Comparison of ENCODE assay signal across 31 mouse cellular contexts in the genomic region with DNA sequence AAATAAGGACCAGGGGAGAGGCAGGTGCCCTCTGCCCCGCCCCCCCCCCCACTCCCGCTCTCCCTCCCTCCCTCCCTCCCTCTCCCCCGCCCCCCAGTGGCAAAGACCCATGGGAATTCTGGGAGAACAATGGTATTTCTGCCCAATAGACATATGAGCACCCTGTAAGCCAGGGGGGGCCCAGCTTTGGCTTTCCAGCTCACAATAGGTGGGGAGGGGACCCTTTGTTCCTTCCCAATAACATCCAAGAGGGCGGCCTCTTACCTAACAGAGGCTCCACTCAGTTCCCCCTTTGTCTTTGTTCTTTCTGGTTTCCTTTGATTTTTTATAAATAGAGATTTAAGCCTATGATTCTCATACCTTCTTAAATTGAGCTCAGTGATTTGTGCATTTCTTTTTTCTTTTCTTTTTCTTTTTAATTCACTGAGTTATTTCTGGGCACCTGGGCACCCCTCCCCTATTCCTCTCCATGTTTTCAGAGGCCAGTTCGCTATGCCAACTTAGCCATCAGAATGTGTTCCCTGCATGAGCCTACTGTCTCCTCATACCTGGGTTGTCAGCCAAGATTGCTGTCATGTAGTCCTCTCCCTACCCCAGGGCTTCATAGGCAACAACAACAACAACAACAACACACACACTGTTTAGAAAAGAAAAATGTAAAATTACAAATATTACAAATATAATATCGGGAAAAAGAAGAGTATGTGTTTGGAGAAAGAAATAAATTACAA.
DNase-seq lines count a peak whose midpoint lies in the region; ATAC-seq lines count a peak whose summit lies in the region.
"Had no signal": no experiment of that assay in that cellular context is flagged by ENCODE, and none has a peak within 500 bp of the region (broad histone marks: within the 10 kb centered on the region; RNA-seq: fewer than 3 reads in every experiment).

No protein-coding gene starts in this region.

- peak; percentile 75 for ATAC-seq in forebrain, embryonic 11.5 days (replicated peaks; ENCODE audit: low FRiP score)
- no peak for ATAC-seq in forebrain, embryonic 14.5 days
- no peak for ATAC-seq in midbrain, embryonic 16.5 days
- ATAC-seq in embryonic facial prominence, embryonic 13.5 days (ENCODE audit: insufficient number of reproducible peaks, insufficient read depth, low FRiP score, low TSS enrichment, low read depth): 0 out of 2 replicates have a peak, but pooled peaks have one; percentile 70
- no peak for ATAC-seq in midbrain, embryonic 14.5 days (ENCODE audit: low FRiP score, low TSS enrichment)
- ATAC-seq: CD4-positive, CD25-positive, alpha-beta regulatory T cell, adult 4 months; hindbrain, embryonic 16.5 days had no signal

- no peaks in the 10 kb centered on the region for H3K9me3 ChIP-seq in forebrain, embryonic 11.5 days (ENCODE audit: control insufficient read depth, low read length)
- H3K9me3 ChIP-seq in forebrain, embryonic 14.5 days (replicated peaks; ENCODE audit: control insufficient read depth, low read length): no peaks in the 10 kb centered on the region
- H3K9me3 ChIP-seq in midbrain, embryonic 10.5 days (replicated peaks): no peaks in the 10 kb centered on the region
- no peaks in the 10 kb centered on the region for H3K9me3 ChIP-seq in midbrain, embryonic 16.5 days (replicated peaks; ENCODE audit: control insufficient read depth, low read length, poor library complexity, severe bottlenecking)
- H3K9me3 ChIP-seq in embryonic facial prominence, embryonic 13.5 days: no peaks in the 10 kb centered on the region
- no peaks in the 10 kb centered on the region for H3K9me3 ChIP-seq in midbrain, embryonic 14.5 days (ENCODE audit: control insufficient read depth, low read length)
- H3K9me3 ChIP-seq: embryonic facial prominence, embryonic 12.5 days; kidney, embryonic 15.5 days; limb, embryonic 12.5 days; liver, embryonic 15.5 days; neural tube, embryonic 15.5 days; stomach, embryonic 15.5 days had no signal

- H3K4me1 ChIP-seq in forebrain, embryonic 11.5 days (replicated peaks; ENCODE audit: control insufficient read depth, insufficient read depth, low read length): no peaks in the 10 kb centered on the region
- no peaks in the 10 kb centered on the region for H3K4me1 ChIP-seq in forebrain, embryonic 14.5 days (ENCODE audit: control insufficient read depth, insufficient read depth, low read length)
- H3K4me1 ChIP-seq in midbrain, embryonic 10.5 days: peaks cover 9% of the 10 kb centered on the region
- no peaks in the 10 kb centered on the region for H3K4me1 ChIP-seq in midbrain, embryonic 16.5 days (ENCODE audit: control insufficient read depth, insufficient read depth, low read length)
- H3K4me1 ChIP-seq in embryonic facial prominence, embryonic 13.5 days: no peaks in the 10 kb centered on the region
- H3K4me1 ChIP-seq in midbrain, embryonic 14.5 days (ENCODE audit: control insufficient read depth, insufficient read depth, low read length): no peaks in the 10 kb centered on the region
- H3K4me1 ChIP-seq: embryonic facial prominence, embryonic 12.5 days; limb, embryonic 12.5 days; liver, embryonic 15.5 days; neural tube, embryonic 15.5 days; stomach, embryonic 15.5 days had no signal

- H3K27ac ChIP-seq in forebrain, embryonic 11.5 days (ENCODE audit: low read depth, low read length): no peak overlapping the region
- no peak overlapping the region for H3K27ac ChIP-seq in forebrain, embryonic 14.5 days (ENCODE audit: low read depth, low read length)
- H3K27ac ChIP-seq in midbrain, embryonic 10.5 days (replicated peaks): peak overlapping the region; percentile 77
- no peak overlapping the region for H3K27ac ChIP-seq in midbrain, embryonic 16.5 days (ENCODE audit: low read length)
- H3K27ac ChIP-seq in embryonic facial prominence, embryonic 13.5 days: no peak overlapping the region
- no peak overlapping the region for H3K27ac ChIP-seq in midbrain, embryonic 14.5 days (replicated peaks; ENCODE audit: low read depth, low read length)
- H3K27ac ChIP-seq: embryonic facial prominence, embryonic 12.5 days; gastrocnemius, adult 2 months; kidney, embryonic 15.5 days; left cerebral cortex, adult 2 months; limb, embryonic 12.5 days; liver, embryonic 15.5 days; neural tube, embryonic 15.5 days; stomach, embryonic 15.5 days had no signal

- no peak overlapping the region for H3K9ac ChIP-seq in forebrain, embryonic 11.5 days (ENCODE audit: low read length)
- H3K9ac ChIP-seq in forebrain, embryonic 14.5 days (ENCODE audit: low read length): no peak overlapping the region
- H3K9ac ChIP-seq in midbrain, embryonic 16.5 days (ENCODE audit: low read depth, low read length): no peak overlapping the region
- no peak overlapping the region for H3K9ac ChIP-seq in embryonic facial prominence, embryonic 13.5 days
- no peak overlapping the region for H3K9ac ChIP-seq in midbrain, embryonic 14.5 days (replicated peaks; ENCODE audit: low read length)
- H3K9ac ChIP-seq: embryonic facial prominence, embryonic 12.5 days; kidney, embryonic 15.5 days; limb, embryonic 12.5 days; liver, embryonic 15.5 days; lung, embryonic 14.5 days; neural tube, embryonic 15.5 days; stomach, embryonic 15.5 days had no signal

- no peaks in the 10 kb centered on the region for H3K36me3 ChIP-seq in forebrain, embryonic 11.5 days (ENCODE audit: control insufficient read depth, insufficient read depth, low read length)
- no peaks in the 10 kb centered on the region for H3K36me3 ChIP-seq in forebrain, embryonic 14.5 days (ENCODE audit: control insufficient read depth, insufficient read depth, low read length)
- H3K36me3 ChIP-seq in midbrain, embryonic 10.5 days: no peaks in the 10 kb centered on the region
- H3K36me3 ChIP-seq in midbrain, embryonic 16.5 days (ENCODE audit: control insufficient read depth, insufficient read depth, low read length): no peaks in the 10 kb centered on the region
- no peaks in the 10 kb centered on the region for H3K36me3 ChIP-seq in embryonic facial prominence, embryonic 13.5 days
- H3K36me3 ChIP-seq in midbrain, embryonic 14.5 days (ENCODE audit: control insufficient read depth, insufficient read depth, low read length): no peaks in the 10 kb centered on the region
- H3K36me3 ChIP-seq: embryonic facial prominence, embryonic 12.5 days; kidney, embryonic 15.5 days; limb, embryonic 12.5 days; liver, embryonic 15.5 days; neural tube, embryonic 15.5 days; stomach, embryonic 15.5 days had no signal

- H3K4me2 ChIP-seq in forebrain, embryonic 11.5 days (ENCODE audit: low read depth, low read length, severe bottlenecking): no peak overlapping the region
- H3K4me2 ChIP-seq in forebrain, embryonic 14.5 days (ENCODE audit: low read length): no peak overlapping the region
- H3K4me2 ChIP-seq in midbrain, embryonic 16.5 days (ENCODE audit: low read length): no peak overlapping the region
- no peak overlapping the region for H3K4me2 ChIP-seq in embryonic facial prominence, embryonic 13.5 days
- H3K4me2 ChIP-seq in midbrain, embryonic 14.5 days (ENCODE audit: low read length): no peak overlapping the region
- H3K4me2 ChIP-seq: embryonic facial prominence, embryonic 12.5 days; heart, embryonic 11.5 days; kidney, embryonic 15.5 days; limb, embryonic 12.5 days; liver, embryonic 15.5 days; lung, embryonic 14.5 days; neural tube, embryonic 15.5 days; stomach, embryonic 15.5 days had no signal

- no peak overlapping the region for H3K4me3 ChIP-seq in forebrain, embryonic 11.5 days (ENCODE audit: low read depth, low read length)
- no peak overlapping the region for H3K4me3 ChIP-seq in forebrain, embryonic 14.5 days (ENCODE audit: low read depth, low read length)
- H3K4me3 ChIP-seq in midbrain, embryonic 10.5 days: no peak overlapping the region
- H3K4me3 ChIP-seq in midbrain, embryonic 16.5 days (ENCODE audit: low read depth, low read length): no peak overlapping the region
- H3K4me3 ChIP-seq in embryonic facial prominence, embryonic 13.5 days: no peak overlapping the region
- H3K4me3 ChIP-seq in midbrain, embryonic 14.5 days (replicated peaks; ENCODE audit: low read depth, low read length): no peak overlapping the region
- H3K4me3 ChIP-seq: embryonic facial prominence, embryonic 12.5 days; gastrocnemius, adult 2 months; kidney, embryonic 15.5 days; left cerebral cortex, adult 2 months; limb, embryonic 12.5 days; liver, embryonic 15.5 days; megakaryocyte, embryonic 14.5 days; neural tube, embryonic 15.5 days; stomach, embryonic 15.5 days had no signal

- no peaks in the 10 kb centered on the region for H3K27me3 ChIP-seq in forebrain, embryonic 11.5 days (ENCODE audit: control insufficient read depth, insufficient read depth, low read length)
- no peaks in the 10 kb centered on the region for H3K27me3 ChIP-seq in forebrain, embryonic 14.5 days (replicated peaks; ENCODE audit: control insufficient read depth, insufficient read depth, low read length)
- no peaks in the 10 kb centered on the region for H3K27me3 ChIP-seq in midbrain, embryonic 10.5 days (ENCODE audit: low read depth, poor library complexity, severe bottlenecking)
- no peaks in the 10 kb centered on the region for H3K27me3 ChIP-seq in midbrain, embryonic 16.5 days (ENCODE audit: control insufficient read depth, insufficient read depth, low read depth, low read length)
- H3K27me3 ChIP-seq in embryonic facial prominence, embryonic 13.5 days: no peaks in the 10 kb centered on the region
- no peaks in the 10 kb centered on the region for H3K27me3 ChIP-seq in midbrain, embryonic 14.5 days (ENCODE audit: control insufficient read depth, insufficient read depth, low read length)
- H3K27me3 ChIP-seq: embryonic facial prominence, embryonic 12.5 days; kidney, embryonic 15.5 days; limb, embryonic 12.5 days; liver, embryonic 15.5 days; megakaryocyte, embryonic 14.5 days; neural tube, embryonic 15.5 days; stomach, embryonic 15.5 days had no signal

- no peak for DNase-seq in forebrain, embryonic 11.5 days (ENCODE audit: low spot score)
- no peak for DNase-seq in forebrain, embryonic 14.5 days (ENCODE audit: low spot score)
- no peak for DNase-seq in midbrain, embryonic 10.5 days (ENCODE audit: low spot score)
- DNase-seq in midbrain, embryonic 14.5 days: peak; percentile 17
- no peak for DNase-seq in lung, postnatal 4 days
- DNase-seq: adrenal gland, postnatal 14 days; cerebellum, adult 11 months; cerebellum, adult 9-11 months; gastrocnemius, adult 2 months; gastrocnemius, postnatal 36 days; heart, adult 18-20 months; heart, postnatal 36 days; kidney, adult 18-20 months; kidney, postnatal 25 days; lung, embryonic 14.5 days; retina, postnatal 1 day; right cerebral cortex, postnatal 25 days; thymus, postnatal 14 days had no signal

- WGBS in forebrain, embryonic 11.5 days: 43% methylated on average over 3 of the region's 6 CpGs
- WGBS in forebrain, embryonic 14.5 days: 37% methylated on average over 3 of the region's 6 CpGs
- 55% methylated on average over 3 of the region's 6 CpGs for WGBS in midbrain, embryonic 10.5 days
- WGBS in midbrain, embryonic 16.5 days: 27% methylated on average over 6 of the region's 6 CpGs
- WGBS in embryonic facial prominence, embryonic 13.5 days: 48% methylated on average over 6 of the region's 6 CpGs
- 51% methylated on average over 5 of the region's 6 CpGs for WGBS in midbrain, embryonic 14.5 days

Comparison
In these comparisons a context has a peak if more than half of its experiments do, and no peak if none do; other contexts are left out.
1. ATAC-seq: peak in forebrain, embryonic 11.5 days (single experiment) and embryonic facial prominence, embryonic 13.5 days (single experiment); none in forebrain, embryonic 14.5 days (single experiment), midbrain, embryonic 16.5 days (single experiment) and midbrain, embryonic 14.5 days (single experiment).